Mouse (Mus musculus) C2C12 (cell line): ENCODE measurements around the gene Hyal3.

Experiments
- CTCF ChIP-seq: IDR thresholded peaks from one replicate; pipeline ENCODE4 v1.5.1; 2011; ENCODE audit not compliant: control insufficient read depth, insufficient read depth, insufficient read length
- MAX ChIP-seq: IDR thresholded peaks from one replicate; pipeline ENCODE4 v1.6.1; 2011; ENCODE audit warnings: mild to moderate bottlenecking, control low read depth

DNA sequence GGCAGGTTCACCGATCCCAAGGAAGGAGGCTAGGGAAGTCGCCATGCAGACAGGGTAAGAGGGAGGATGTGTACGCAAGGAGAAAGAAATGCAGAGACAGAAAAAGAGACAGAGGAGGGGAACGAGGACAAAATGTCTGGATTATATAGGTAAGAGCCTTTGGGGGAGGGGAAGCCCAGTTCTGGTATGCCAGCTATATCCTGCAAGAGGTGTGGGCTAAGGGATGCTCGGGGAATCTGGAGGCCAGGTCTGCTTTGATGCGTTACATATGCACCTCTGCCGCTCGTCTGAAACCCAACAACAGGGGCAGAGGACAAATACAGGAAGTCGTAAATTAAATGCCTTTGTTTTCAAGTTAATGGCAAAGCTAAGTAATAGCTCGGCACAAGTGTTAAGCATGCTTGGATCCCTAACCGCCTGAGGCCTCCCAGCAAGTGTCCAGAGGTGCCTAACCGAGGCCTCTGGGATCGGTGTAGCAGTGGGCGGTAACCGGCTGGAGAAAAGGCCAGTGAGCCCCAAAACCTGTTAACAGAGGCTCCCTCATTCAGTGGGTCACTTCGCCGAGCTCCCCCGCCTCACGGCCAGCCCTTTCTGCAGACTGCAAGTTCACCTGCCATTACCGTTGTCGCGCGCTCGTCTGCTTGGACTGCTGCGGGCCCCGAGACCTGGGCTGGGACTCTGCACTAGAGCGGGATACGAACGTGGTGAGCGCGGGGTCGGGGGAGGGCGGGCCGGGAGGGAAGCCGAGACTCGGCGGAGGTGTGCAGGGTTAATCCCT, 26.9 kb upstream of the Hyal3 start:
- TF ChIP-seq MAX (no peak), CTCF (no peak)
